Mouse (Mus musculus) stomach, embryonic 15.5 days (tissue): ENCODE data around the gene Rflnb. TPM values are rescaled to one million over a fixed set of nuclear protein-coding genes. Genes with fewer than 3 reads are reported as not detected.
"Not testable (repeated sequence)": the region's sequence is repeated elsewhere in the genome, so short reads cannot be mapped to it uniquely, and the experiment has no call there.

Experiments
- ATAC-seq: fragments of 200-750 bp; cut with Nextera tagmentation; 2 replicates; pipeline ENCODE4 v1.8.0; 2017; ENCODE audit warnings: low read depth, moderate number of reproducible peaks, moderate TSS enrichment; ENCODE audit not compliant: insufficient read depth, low FRiP score
- H3K27ac ChIP-seq: fragments of 300-500 bp; sonication (generic); 2 replicates; pipeline ENCODE4 v1.5.1; 2015; ENCODE audit warnings: mild to moderate bottlenecking, inconsistent platforms
- H3K27me3 ChIP-seq: fragments of 300-500 bp; sonication (generic); replicated peaks from 2 replicates; pipeline ENCODE4 v1.6.1; 2015; ENCODE audit warnings: inconsistent platforms
- H3K36me3 ChIP-seq: fragments of 300-500 bp; sonication (generic); 2 replicates; pipeline ENCODE4 v1.6.1; 2015; ENCODE audit warnings: inconsistent platforms
- H3K4me1 ChIP-seq: fragments of 300-500 bp; sonication (generic); 2 replicates; pipeline ENCODE4 v1.6.1; 2015; ENCODE audit warnings: inconsistent platforms
- H3K4me2 ChIP-seq: fragments of 300-500 bp; sonication (generic); 2 replicates; pipeline ENCODE4 v1.6.1; 2015; ENCODE audit warnings: mild to moderate bottlenecking, inconsistent platforms
- H3K4me3 ChIP-seq: fragments of 300-500 bp; sonication (generic); replicated peaks from 2 replicates; pipeline ENCODE4 v1.5.1; 2015; ENCODE audit warnings: inconsistent platforms
- H3K9ac ChIP-seq: fragments of 300-500 bp; sonication (generic); 2 replicates; pipeline ENCODE4 v1.6.1; 2015; ENCODE audit warnings: inconsistent platforms
- H3K9me3 ChIP-seq: fragments of 300-500 bp; sonication (generic); 2 replicates; pipeline ENCODE4 v1.6.1; 2016; ENCODE audit warnings: inconsistent platforms
- WGBS: fragments of 180-500 bp; shearing (Covaris S2); methylation state at CpG from one replicate; pipeline ENCODE4 v1.1.7; 2015; 5-methylcytosine and 5-hydroxymethylcytosine counted together
- polyA plus RNA-seq: library from polyadenylated mRNA; unstranded; fragments of >200 nt; fragmentation: Nextera tagmentation; extraction: Ambion mirVana; gene quantifications from 2 replicates; pipeline ENCODE4 v1.2.1, GENCODE M21; 2015

Rflnb gene
- polyA plus RNA-seq, 1 experiment from 2014 or later, result 53.8 TPM

- H3K9ac ChIP-seq, H3K4me2 ChIP-seq, H3K27me3 ChIP-seq, H3K9me3 ChIP-seq, ATAC-seq, H3K4me3 ChIP-seq, H3K4me1 ChIP-seq, H3K36me3 ChIP-seq, H3K27ac ChIP-seq: not testable (repeated sequence)
- 87% methylated on average over 7 of the region's 7 CpGs for WGBS
Measured at GRCm38 (mm10) chr11:76004276-76004675, 23.3 kb downstream of the Rflnb start.

GRCm38 (mm10) chr11:76001237-76001878, 26.2 kb downstream of the Rflnb start:
- WGBS, result 44% methylated on average over 3 of the region's 3 CpGs
- H3K27ac ChIP-seq, result 0 out of 2 replicates have a peak overlapping the region, but pooled peaks have one; percentile 40
- no peaks in the 10 kb centered on the region for H3K9me3 ChIP-seq
- no peak overlapping the region for H3K4me2 ChIP-seq
- H3K36me3 ChIP-seq, result no peaks in the 10 kb centered on the region
- no peak overlapping the region for H3K9ac ChIP-seq
- no peak overlapping the region for H3K4me3 ChIP-seq
- 0 out of 2 replicates have a peak, but pooled peaks have one; percentile 19 for ATAC-seq
- H3K4me1 ChIP-seq, result no peaks in the 10 kb centered on the region
- no peaks in the 10 kb centered on the region for H3K27me3 ChIP-seq

- Histone ChIP-seq H3K4me1 (no peaks in the 10 kb centered on the region), H3K4me2 (no peak overlapping the region; the same call in 1 of the 2 replicates), H3K9ac (no peak overlapping the region), H3K9me3 (no peaks in the 10 kb centered on the region), H3K4me3 (no peak overlapping the region), H3K27ac (no peak overlapping the region), H3K27me3 (no peaks in the 10 kb centered on the region), H3K36me3 (no peaks in the 10 kb centered on the region)
- WGBS, result 79% methylated on average over 5 of the region's 5 CpGs
- ATAC-seq, result no peak
Measured at GRCm38 (mm10) chr11:76000701-76001100, 26.9 kb downstream of the Rflnb start.

- Histone ChIP-seq H3K27ac (no peak within 1 kb of the TSS), H3K36me3 (no peaks in the 10 kb centered on the region), H3K27me3 (no peaks in the 10 kb centered on the region), H3K9ac (peak within 1 kb of the TSS; percentile 17; the same call in 1 of the 2 replicates), H3K9me3 (no peaks in the 10 kb centered on the region), H3K4me3 (peak within 1 kb of the TSS; percentile 56), H3K4me1 (no peaks in the 10 kb centered on the region), H3K4me2 (peak within 1 kb of the TSS; percentile 79)
- WGBS, result 10% methylated on average over 34 of the region's 36 CpGs
- no peak; the same call in 1 of the 2 replicates for ATAC-seq
Measured at GRCm38 (mm10) chr11:75999440-76000155, 28.0 kb downstream of the Rflnb start, which contains the start of gene 1700016K19Rik. Gene 1700016K19Rik, plus strand, starts transcription at chr11:75999912.

- H3K4me2 ChIP-seq, result no peak overlapping the region
- H3K27me3 ChIP-seq, result no peaks in the 10 kb centered on the region
- no peak overlapping the region for H3K27ac ChIP-seq
- H3K9ac ChIP-seq, result no peak overlapping the region
- H3K4me1 ChIP-seq, result no peaks in the 10 kb centered on the region
- WGBS, result 45% methylated on average over 9 of the region's 9 CpGs
- no peak for ATAC-seq
- no peaks in the 10 kb centered on the region for H3K9me3 ChIP-seq
- H3K4me3 ChIP-seq, result no peak overlapping the region
- no peaks in the 10 kb centered on the region for H3K36me3 ChIP-seq
Measured at GRCm38 (mm10) chr11:75994357-75994756, 33.2 kb downstream of the Rflnb start.

- Histone ChIP-seq H3K4me2 (no peak overlapping the region), H3K36me3 (no peaks in the 10 kb centered on the region), H3K9me3 (no peaks in the 10 kb centered on the region), H3K4me1 (no peaks in the 10 kb centered on the region), H3K9ac (no peak overlapping the region), H3K4me3 (no peak overlapping the region), H3K27me3 (no peaks in the 10 kb centered on the region), H3K27ac (no peak overlapping the region)
- whole genome bisulfite sequencing, result 80% methylated on average over 8 of the region's 8 CpGs
- ATAC-seq, result no peak
Measured at GRCm38 (mm10) chr11:75992481-75992880, 35.1 kb downstream of the Rflnb start.

- WGBS, result 87% methylated on average over 8 of the region's 8 CpGs
- no peak overlapping the region for H3K9ac ChIP-seq
- no peak overlapping the region for H3K4me3 ChIP-seq
- H3K27ac ChIP-seq, result no peak overlapping the region
- H3K27me3 ChIP-seq, result no peaks in the 10 kb centered on the region
- ATAC-seq, result no peak
- H3K4me1 ChIP-seq, result no peaks in the 10 kb centered on the region
- no peaks in the 10 kb centered on the region for H3K9me3 ChIP-seq
- H3K4me2 ChIP-seq, result no peak overlapping the region
- no peaks in the 10 kb centered on the region for H3K36me3 ChIP-seq
Measured at GRCm38 (mm10) chr11:75991911-75992310, 35.7 kb downstream of the Rflnb start.

- H3K27ac ChIP-seq, result no peak overlapping the region
- no peaks in the 10 kb centered on the region for H3K27me3 ChIP-seq
- WGBS, result 73% methylated on average over 15 of the region's 15 CpGs
- H3K4me3 ChIP-seq, result no peak overlapping the region
- no peaks in the 10 kb centered on the region for H3K36me3 ChIP-seq
- no peak overlapping the region for H3K9ac ChIP-seq
- H3K9me3 ChIP-seq, result no peaks in the 10 kb centered on the region
- ATAC-seq, result no peak
- no peak overlapping the region for H3K4me2 ChIP-seq
- no peaks in the 10 kb centered on the region for H3K4me1 ChIP-seq
Measured at GRCm38 (mm10) chr11:75990965-75991835, 36.4 kb downstream of the Rflnb start.

- no peaks in the 10 kb centered on the region for H3K9me3 ChIP-seq
- WGBS, result 60% methylated on average over 7 of the region's 7 CpGs
- H3K27ac ChIP-seq, result no peak overlapping the region
- H3K36me3 ChIP-seq, result no peaks in the 10 kb centered on the region
- H3K4me2 ChIP-seq, result no peak overlapping the region
- no peak overlapping the region for H3K9ac ChIP-seq
- no peak overlapping the region for H3K4me3 ChIP-seq
- H3K27me3 ChIP-seq, result no peaks in the 10 kb centered on the region
- no peak for ATAC-seq
- H3K4me1 ChIP-seq, result no peaks in the 10 kb centered on the region
Measured at GRCm38 (mm10) chr11:75985948-75986347, 41.6 kb downstream of the Rflnb start.

- Histone ChIP-seq H3K4me3 (no peak overlapping the region), H3K27me3 (no peaks in the 10 kb centered on the region), H3K4me2 (no peak overlapping the region), H3K9ac (no peak overlapping the region), H3K27ac (no peak overlapping the region), H3K9me3 (no peaks in the 10 kb centered on the region), H3K4me1 (no peaks in the 10 kb centered on the region), H3K36me3 (no peaks in the 10 kb centered on the region)
- no peak for ATAC-seq
- WGBS, result 63% methylated on average over 1 of the region's 1 CpGs
Measured at GRCm38 (mm10) chr11:75984581-75984980, 43.0 kb downstream of the Rflnb start.

GRCm38 (mm10) chr11:75983194-75983593, 44.4 kb downstream of the Rflnb start:
- no peak for ATAC-seq
- no peaks in the 10 kb centered on the region for H3K36me3 ChIP-seq
- 74% methylated on average over 4 of the region's 4 CpGs for whole genome bisulfite sequencing

GRCm38 (mm10) chr11:75980413-75980812, 47.2 kb downstream of the Rflnb start:
- H3K4me2 ChIP-seq, result no peak overlapping the region
- no peak overlapping the region for H3K4me3 ChIP-seq
- ATAC-seq, result no peak
- H3K36me3 ChIP-seq, result no peaks in the 10 kb centered on the region
- H3K9me3 ChIP-seq, result no peaks in the 10 kb centered on the region
- H3K27me3 ChIP-seq, result no peaks in the 10 kb centered on the region
- 41% methylated on average over 2 of the region's 2 CpGs for WGBS
- no peaks in the 10 kb centered on the region for H3K4me1 ChIP-seq
- no peak overlapping the region for H3K9ac ChIP-seq
- H3K27ac ChIP-seq, result no peak overlapping the region

More at GRCm38 (mm10) chr11:75983194-75983593, 44.4 kb downstream of the Rflnb start:
- H3K4me2 ChIP-seq, result no peak overlapping the region
- no peak overlapping the region for H3K4me3 ChIP-seq
- no peak overlapping the region for H3K27ac ChIP-seq
- H3K9me3 ChIP-seq, result no peaks in the 10 kb centered on the region
- H3K27me3 ChIP-seq, result no peaks in the 10 kb centered on the region
- no peak overlapping the region for H3K9ac ChIP-seq
- H3K4me1 ChIP-seq, result no peaks in the 10 kb centered on the region
